Comparison of ENCODE assay signal across 9 mouse cellular contexts in genomic region chr12:90566349-90566748, GRCm38 (mm10).
A peak's percentile ranks its signal among the peaks of the same experiment; 100 is the strongest.
DNase-seq lines count a peak whose midpoint lies in the region; ATAC-seq lines count a peak whose summit lies in the region.
"Had no signal": no experiment of that assay in that cellular context is flagged by ENCODE, and none has a peak within 500 bp of the region (broad histone marks: within the 10 kb centered on the region; RNA-seq: fewer than 3 reads in every experiment).

No protein-coding gene starts in this region.

- H3K9ac ChIP-seq in midbrain, embryonic 15.5 days, result no peak overlapping the region

- H3K4me2 ChIP-seq in midbrain, embryonic 15.5 days, result no peak overlapping the region

- no peaks in the 10 kb centered on the region for H3K27me3 ChIP-seq in midbrain, embryonic 10.5 days (ENCODE audit: low read depth, poor library complexity, severe bottlenecking)
- no peaks in the 10 kb centered on the region for H3K27me3 ChIP-seq in midbrain, embryonic 15.5 days (replicated peaks)

- no peaks in the 10 kb centered on the region for H3K4me1 ChIP-seq in midbrain, embryonic 10.5 days
- no peaks in the 10 kb centered on the region for H3K4me1 ChIP-seq in midbrain, embryonic 15.5 days

- 88% methylated on average over 6 of the region's 6 CpGs for whole genome bisulfite sequencing in midbrain, embryonic 10.5 days
- WGBS in midbrain, embryonic 15.5 days, result 92% methylated on average over 6 of the region's 6 CpGs

- H3K36me3 ChIP-seq in midbrain, embryonic 10.5 days, result no peaks in the 10 kb centered on the region
- no peaks in the 10 kb centered on the region for H3K36me3 ChIP-seq in midbrain, embryonic 15.5 days (replicated peaks)

- no peak overlapping the region for H3K4me3 ChIP-seq in midbrain, embryonic 10.5 days
- no peak overlapping the region for H3K4me3 ChIP-seq in midbrain, embryonic 15.5 days

- no peak overlapping the region for H3K27ac ChIP-seq in midbrain, embryonic 10.5 days (replicated peaks)
- H3K27ac ChIP-seq in midbrain, embryonic 15.5 days, result no peak overlapping the region
- H3K27ac ChIP-seq: macrophage had no signal

- ATAC-seq in midbrain, embryonic 15.5 days (replicated peaks), result no peak

- peak; percentile 29 for DNase-seq in adrenal gland, postnatal 10 days
- DNase-seq in adrenal gland, adult 8-10 months, result no peak
- peak; percentile 19 for DNase-seq in midbrain, embryonic 10.5 days (ENCODE audit: low spot score)
- DNase-seq in embryo, embryonic 9.5 days (ENCODE audit: extremely low spot score), result peak; percentile 36
- peak; percentile 51 to 56 for DNase-seq in kidney, postnatal 4 days
- DNase-seq in naive thymus-derived CD4-positive, alpha-beta T cell, adult 2 months (ENCODE audit: low read depth), result peak; percentile 1
- no peak for DNase-seq in spleen, postnatal 10 days (ENCODE audit: low spot score in 2 of 2)

- H3K9me3 ChIP-seq in midbrain, embryonic 10.5 days (replicated peaks), result no peaks in the 10 kb centered on the region
- no peaks in the 10 kb centered on the region for H3K9me3 ChIP-seq in midbrain, embryonic 15.5 days

Comparison
In these comparisons a context has a peak if more than half of its experiments do, and no peak if none do; other contexts are left out.
1. DNase-seq: peak in adrenal gland, postnatal 10 days (single experiment), midbrain, embryonic 10.5 days (single experiment), embryo, embryonic 9.5 days (single experiment), kidney, postnatal 4 days (2 of 2) and naive thymus-derived CD4-positive, alpha-beta T cell, adult 2 months (single experiment); none in adrenal gland, adult 8-10 months (single experiment) and spleen, postnatal 10 days (0 of 2).